Mouse (Mus musculus) myocyte (in vitro differentiated cells): ENCODE data around the gene Ptprm. TPM values are rescaled to one million over a fixed set of nuclear protein-coding genes. Genes with fewer than 3 reads are reported as not detected.

Experiments
- H3K27me3 ChIP-seq: one replicate; pipeline ENCODE4 v1.6.1; 2011; ENCODE audit not compliant: control insufficient read depth, insufficient read depth, insufficient read length
- H3K36me3 ChIP-seq: one replicate; pipeline ENCODE4 v1.6.1; 2011; ENCODE audit not compliant: control insufficient read depth, insufficient read depth
- H3K4me2 ChIP-seq: one replicate; pipeline ENCODE4 v1.6.1; 2011; ENCODE audit warnings: low read depth, control low read depth
- H3K4me3 ChIP-seq: one replicate; pipeline ENCODE4 v1.5.1; 2011; ENCODE audit warnings: mild to moderate bottlenecking, control low read depth, moderate library complexity
- H3K79me2 ChIP-seq: one replicate; pipeline ENCODE4 v1.6.1; 2011; ENCODE audit not compliant: control insufficient read depth, insufficient read depth
- H3ac ChIP-seq: one replicate; pipeline ENCODE4 v1.6.1; 2011; ENCODE audit not compliant: control insufficient read depth, insufficient read length
- CEBPB ChIP-seq: IDR thresholded peaks from 2 replicates; pipeline ENCODE4 v1.6.1; 2011; ENCODE audit warnings: mild to moderate bottlenecking, moderate library complexity; ENCODE audit not compliant: poor library complexity, insufficient read depth, severe bottlenecking
- E2F4 ChIP-seq: IDR thresholded peaks from one replicate; pipeline ENCODE4 v1.6.1; 2011; ENCODE audit warnings: mild to moderate bottlenecking, control low read depth, moderate library complexity; ENCODE audit not compliant: insufficient read depth
- MAX ChIP-seq: IDR thresholded peaks from one replicate; pipeline ENCODE4 v1.6.1; 2011; ENCODE audit warnings: low read depth, mild to moderate bottlenecking, control low read depth
- MYOD1 ChIP-seq, 3 experiments: IDR thresholded peaks; one replicate each; pipeline ENCODE4 v1.6.1; 2011; ENCODE audit warnings: control low read depth in 2 of 3, low read depth in 2 of 3, mild to moderate bottlenecking in 2 of 3, moderate library complexity in 1 of 3; ENCODE audit not compliant: insufficient read length in 2 of 3, control insufficient read depth in 1 of 3
- MYOG ChIP-seq, 3 experiments: IDR thresholded peaks; one replicate each; pipeline ENCODE4 v1.6.1; 2011; ENCODE audit warnings: control low read depth in 2 of 3, low read depth in 2 of 3, mild to moderate bottlenecking in 2 of 3; ENCODE audit not compliant: insufficient read length in 2 of 3, control insufficient read depth in 1 of 3, insufficient read depth in 1 of 3
- POLR2A ChIP-seq: IDR thresholded peaks from one replicate; pipeline ENCODE4 v1.6.1; 2011; ENCODE audit warnings: low read depth, mild to moderate bottlenecking, control low read depth, moderate library complexity; ENCODE audit not compliant: insufficient read length
- POLR2AphosphoS2 ChIP-seq: IDR thresholded peaks from one replicate; pipeline ENCODE4 v1.6.1; 2011; ENCODE audit warnings: low read depth, control low read depth; ENCODE audit not compliant: insufficient read length
- REST ChIP-seq: IDR thresholded peaks from one replicate; pipeline ENCODE4 v1.6.1; 2011; ENCODE audit warnings: mild to moderate bottlenecking, control low read depth, moderate library complexity; ENCODE audit not compliant: insufficient read depth, insufficient read length
- SRF ChIP-seq: IDR thresholded peaks from one replicate; pipeline ENCODE4 v1.6.1; 2011; ENCODE audit warnings: low read depth; ENCODE audit not compliant: control insufficient read depth, insufficient read length
- TCF12 ChIP-seq: IDR thresholded peaks from one replicate; pipeline ENCODE4 v1.6.1; 2011; ENCODE audit warnings: mild to moderate bottlenecking, control low read depth; ENCODE audit not compliant: poor library complexity, insufficient read depth, severe bottlenecking
- TCF3 ChIP-seq: IDR thresholded peaks from one replicate; pipeline ENCODE4 v1.6.1; 2011; ENCODE audit warnings: low read depth, control low read depth; ENCODE audit not compliant: insufficient read length
- USF1 ChIP-seq: IDR thresholded peaks from one replicate; pipeline ENCODE4 v1.6.1; 2011; ENCODE audit warnings: low read depth, mild to moderate bottlenecking, control low read depth, moderate library complexity
- polyA plus RNA-seq: library from polyadenylated mRNA; unstranded; fragments of >200 nt; fragmentation: generic; extraction: Trizol; gene quantifications from one replicate; pipeline ENCODE4 v1.2.1, GENCODE M21; 2012; ENCODE audit warnings: missing spikeins

The Ptprm gene
- polyA plus RNA-seq, 1 experiment: 6.5 TPM

- no peaks in the 10 kb centered on the region for H3K27me3 ChIP-seq
- TF ChIP-seq MYOG (IDR thresholded peaks at IDR 0.05; ENCODE audit: control insufficient read depth in 1 of 3, insufficient read depth in 1 of 3, insufficient read length in 2 of 3, low read depth in 2 of 3) (peak in 2 of 3 experiments; percentile 41 to 43), MYOD1 (IDR thresholded peaks at IDR 0.05; ENCODE audit: control insufficient read depth in 1 of 3, insufficient read length in 2 of 3, low read depth in 2 of 3) (peak in 1 of 3 experiments; percentile 39), SRF (no peak), TCF12 (no peak)
- H3ac ChIP-seq: peak overlapping the region; percentile 34
- peak overlapping the region; percentile 59 for H3K4me3 ChIP-seq
- no peaks in the 10 kb centered on the region for H3K36me3 ChIP-seq
- no peaks in the 10 kb centered on the region for H3K79me2 ChIP-seq
- H3K4me2 ChIP-seq: peak overlapping the region; percentile 75
These were observed 334 bp downstream of the Ptprm start for GRCm38 (mm10) chr17:67353796-67354450.

GRCm38 (mm10) chr17:67352956-67353795 is 1.1 kb downstream of the Ptprm start:
- no peak for TF ChIP-seq REST
- no peak for TF ChIP-seq POLR2A
- no peak for TF ChIP-seq SRF
- no peak for TF ChIP-seq MYOD1 (IDR thresholded peaks at IDR 0.05; ENCODE audit: control insufficient read depth in 1 of 3, insufficient read length in 2 of 3, low read depth in 2 of 3)
- TF ChIP-seq CEBPB: no peak
- no peak for TF ChIP-seq POLR2AphosphoS2
- TF ChIP-seq MYOG (IDR thresholded peaks at IDR 0.05; ENCODE audit: control insufficient read depth in 1 of 3, insufficient read depth in 1 of 3, insufficient read length in 2 of 3, low read depth in 2 of 3): no peak
- TF ChIP-seq USF1: no peak
- TF ChIP-seq TCF12: no peak
- no peak for TF ChIP-seq TCF3
- no peak for TF ChIP-seq E2F4
- TF ChIP-seq MAX: no peak
- peak overlapping the region; percentile 75 for H3K4me2 ChIP-seq

GRCm38 (mm10) chr17:67351423-67351822 is 2.8 kb downstream of the Ptprm start:
- Histone ChIP-seq H3K79me2 (no peaks in the 10 kb centered on the region), H3ac (no peak overlapping the region), H3K27me3 (no peaks in the 10 kb centered on the region)

More at GRCm38 (mm10) chr17:67352956-67353795, 1.1 kb downstream of the Ptprm start:
- H3ac ChIP-seq: peak overlapping the region; percentile 34
- no peaks in the 10 kb centered on the region for H3K79me2 ChIP-seq
- no peaks in the 10 kb centered on the region for H3K36me3 ChIP-seq
- H3K27me3 ChIP-seq: no peaks in the 10 kb centered on the region
- H3K4me3 ChIP-seq: peak overlapping the region; percentile 59

GRCm38 (mm10) chr17:67350536-67350935 is 3.7 kb downstream of the Ptprm start:
- H3K4me3 ChIP-seq: no peak overlapping the region
- no peak overlapping the region for H3ac ChIP-seq
- H3K27me3 ChIP-seq: no peaks in the 10 kb centered on the region
- no peak overlapping the region for H3K4me2 ChIP-seq
- no peaks in the 10 kb centered on the region for H3K36me3 ChIP-seq
- TF ChIP-seq USF1: no peak
- no peak for TF ChIP-seq POLR2AphosphoS2
- TF ChIP-seq MAX: no peak
- no peaks in the 10 kb centered on the region for H3K79me2 ChIP-seq

More at GRCm38 (mm10) chr17:67351423-67351822, 2.8 kb downstream of the Ptprm start:
- TF ChIP-seq CEBPB: no peak
- TF ChIP-seq REST: no peak
- TF ChIP-seq MYOD1 (IDR thresholded peaks at IDR 0.05; ENCODE audit: control insufficient read depth in 1 of 3, insufficient read length in 2 of 3, low read depth in 2 of 3): no peak
- TF ChIP-seq POLR2A: no peak
- TF ChIP-seq MYOG (IDR thresholded peaks at IDR 0.05; ENCODE audit: control insufficient read depth in 1 of 3, insufficient read depth in 1 of 3, insufficient read length in 2 of 3, low read depth in 2 of 3): no peak
- TF ChIP-seq MAX: no peak
- TF ChIP-seq TCF3: no peak
- no peak for TF ChIP-seq USF1
- TF ChIP-seq TCF12: no peak
- TF ChIP-seq POLR2AphosphoS2: no peak
- no peak for TF ChIP-seq E2F4
- no peak for TF ChIP-seq SRF
- H3K36me3 ChIP-seq: no peaks in the 10 kb centered on the region
- no peak overlapping the region for H3K4me3 ChIP-seq
- peak overlapping the region; percentile 65 for H3K4me2 ChIP-seq

GRCm38 (mm10) chr17:67349594-67349993 is 4.7 kb downstream of the Ptprm start:
- no peak overlapping the region for H3K4me2 ChIP-seq
- peaks cover 4% of the 10 kb centered on the region for H3K79me2 ChIP-seq
- TF ChIP-seq MYOD1 (IDR thresholded peaks at IDR 0.05; ENCODE audit: control insufficient read depth in 1 of 3, insufficient read length in 2 of 3, low read depth in 2 of 3): no peak
- no peak for TF ChIP-seq SRF
- no peak for TF ChIP-seq CEBPB
- no peak for TF ChIP-seq USF1
- TF ChIP-seq MAX: no peak
- no peak for TF ChIP-seq E2F4
- TF ChIP-seq TCF3: no peak
- H3K4me3 ChIP-seq: no peak overlapping the region
- no peaks in the 10 kb centered on the region for H3K36me3 ChIP-seq
- H3ac ChIP-seq: no peak overlapping the region
- H3K27me3 ChIP-seq: no peaks in the 10 kb centered on the region
